Mouse (Mus musculus): ENCODE measurements around the gene March7. TPM values are rescaled to one million over a fixed set of nuclear protein-coding genes. Genes with fewer than 3 reads are reported as not detected.

March7 gene
- polyA plus RNA-seq, 1 experiment from 2014 or later: 94.9 TPM

DNA sequence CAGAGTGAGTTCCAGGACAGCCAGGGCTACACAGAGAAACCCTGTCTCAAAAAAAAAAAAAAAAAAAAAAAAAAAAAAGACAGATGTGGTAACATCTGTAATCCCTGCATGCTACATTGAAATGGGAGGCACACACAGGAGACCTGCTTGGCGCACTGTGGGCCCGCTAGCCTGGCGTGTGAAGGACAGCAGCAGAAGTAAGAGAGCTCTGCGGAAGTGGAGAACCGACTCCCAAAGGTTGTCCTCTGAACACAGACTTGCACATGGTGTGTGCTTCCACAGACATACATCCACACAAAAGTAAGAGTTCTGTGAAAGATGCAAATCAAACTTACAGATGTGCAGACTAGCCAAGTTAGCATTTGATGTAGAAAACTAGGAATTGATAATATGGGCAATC, 49.5 kb downstream of the March7 start:
- ATAC-seq (no peak), DNase-seq (ENCODE audit: low spot score) (no peak)
- H3K27ac ChIP-seq (ENCODE audit: low read depth, low read length): no peak overlapping the region
- 0 out of 2 replicates have a peak, but pooled peaks cover 2% of the 10 kb centered on the region for H3K36me3 ChIP-seq (ENCODE audit: control insufficient read depth, insufficient read depth, low read length)
- H3K4me1 ChIP-seq (ENCODE audit: control insufficient read depth, insufficient read depth, low read length): no peaks in the 10 kb centered on the region
- no peak overlapping the region for H3K9ac ChIP-seq (ENCODE audit: low read length)
- H3K4me2 ChIP-seq (ENCODE audit: low read length): no peak overlapping the region
- H3K4me3 ChIP-seq (ENCODE audit: low read depth, low read length): no peak overlapping the region
- H3K27me3 ChIP-seq (replicated peaks; ENCODE audit: control insufficient read depth, insufficient read depth, low read length): no peaks in the 10 kb centered on the region
- H3K9me3 ChIP-seq (replicated peaks; ENCODE audit: control insufficient read depth, low read length): no peaks in the 10 kb centered on the region
- 92% methylated on average over 5 of the region's 5 CpGs for WGBS

DNA sequence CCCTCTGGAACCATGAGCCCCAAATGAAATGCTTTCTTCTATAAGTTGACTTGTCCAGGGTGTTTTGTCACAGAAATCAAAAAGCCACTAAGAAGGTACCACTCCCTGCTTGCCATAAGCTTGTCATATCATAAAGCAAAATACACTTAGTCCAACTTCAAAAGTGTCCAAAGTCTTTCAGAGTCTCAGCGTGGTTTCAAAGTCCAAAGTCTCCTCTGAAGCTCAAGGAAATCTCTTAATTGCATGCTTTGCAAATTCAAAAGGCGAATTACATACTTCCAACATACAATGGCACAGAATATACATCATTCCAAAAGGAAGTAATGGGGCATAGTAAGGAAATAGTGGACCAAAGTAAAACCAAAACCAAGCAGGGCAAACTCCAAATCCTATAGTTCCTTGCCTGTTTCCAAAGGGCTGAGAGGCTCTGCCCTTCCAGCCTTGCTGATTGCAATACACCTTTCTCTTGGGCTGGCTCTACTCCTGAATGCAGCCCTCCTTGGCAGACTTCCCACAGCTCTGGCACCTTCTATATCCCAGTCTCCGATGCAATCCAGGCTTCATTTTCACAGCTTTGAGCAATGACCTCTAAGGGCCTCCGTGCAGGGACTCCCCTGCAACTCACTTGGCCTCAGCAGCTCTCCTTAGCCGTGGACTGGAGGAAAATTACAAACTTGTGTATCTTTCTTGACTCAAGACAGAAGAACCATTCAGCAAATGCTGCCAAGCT, 51.1 kb downstream of the March7 start:
- Histone ChIP-seq H3K9ac (ENCODE audit: low read length) (no peak overlapping the region), H3K4me2 (ENCODE audit: low read length) (no peak overlapping the region), H3K27me3 (replicated peaks; ENCODE audit: control insufficient read depth, insufficient read depth, low read length) (no peaks in the 10 kb centered on the region), H3K4me1 (ENCODE audit: control insufficient read depth, insufficient read depth, low read length) (no peaks in the 10 kb centered on the region), H3K27ac (ENCODE audit: low read depth, low read length) (no peak overlapping the region), H3K36me3 (ENCODE audit: control insufficient read depth, insufficient read depth, low read length) (no peaks in the 10 kb centered on the region), H3K9me3 (replicated peaks; ENCODE audit: control insufficient read depth, low read length) (no peaks in the 10 kb centered on the region), H3K4me3 (ENCODE audit: low read depth, low read length) (no peak overlapping the region)
- ATAC-seq: no peak
- no peak for DNase-seq (ENCODE audit: low spot score)
- 80% methylated on average over 5 of the region's 5 CpGs for WGBS

DNA sequence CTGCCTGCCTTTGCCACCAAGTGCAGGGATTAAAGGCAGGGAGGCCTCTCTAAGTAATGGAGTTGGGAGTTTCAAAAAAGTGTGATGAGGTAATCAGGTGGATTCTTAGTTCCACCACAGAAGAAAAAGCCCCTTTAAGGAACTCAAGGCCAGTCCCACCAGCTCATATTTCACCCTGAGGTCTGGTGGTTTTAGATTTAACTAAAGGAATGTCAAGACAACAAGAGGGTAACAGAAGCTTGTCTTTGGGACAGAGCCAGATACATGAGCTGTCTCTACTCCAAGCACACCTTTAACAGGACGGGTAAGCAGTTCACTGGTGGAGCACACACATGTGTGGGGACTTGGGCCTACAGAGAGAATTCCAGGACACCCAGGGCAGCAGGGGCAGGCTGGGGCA, 57.9 kb downstream of the March7 start:
- Histone ChIP-seq H3K9ac (ENCODE audit: low read length) (no peak overlapping the region), H3K27ac (ENCODE audit: low read depth, low read length) (no peak overlapping the region), H3K36me3 (ENCODE audit: control insufficient read depth, insufficient read depth, low read length) (no peaks in the 10 kb centered on the region), H3K4me3 (ENCODE audit: low read depth, low read length) (no peak overlapping the region), H3K4me1 (ENCODE audit: control insufficient read depth, insufficient read depth, low read length) (no peaks in the 10 kb centered on the region), H3K9me3 (replicated peaks; ENCODE audit: control insufficient read depth, low read length) (no peaks in the 10 kb centered on the region), H3K4me2 (ENCODE audit: low read length) (no peak overlapping the region), H3K27me3 (replicated peaks; ENCODE audit: control insufficient read depth, insufficient read depth, low read length) (no peaks in the 10 kb centered on the region)
- 54% methylated on average over 1 of the region's 1 CpGs for WGBS
- DNase-seq (ENCODE audit: low spot score): no peak
- ATAC-seq: no peak

DNA sequence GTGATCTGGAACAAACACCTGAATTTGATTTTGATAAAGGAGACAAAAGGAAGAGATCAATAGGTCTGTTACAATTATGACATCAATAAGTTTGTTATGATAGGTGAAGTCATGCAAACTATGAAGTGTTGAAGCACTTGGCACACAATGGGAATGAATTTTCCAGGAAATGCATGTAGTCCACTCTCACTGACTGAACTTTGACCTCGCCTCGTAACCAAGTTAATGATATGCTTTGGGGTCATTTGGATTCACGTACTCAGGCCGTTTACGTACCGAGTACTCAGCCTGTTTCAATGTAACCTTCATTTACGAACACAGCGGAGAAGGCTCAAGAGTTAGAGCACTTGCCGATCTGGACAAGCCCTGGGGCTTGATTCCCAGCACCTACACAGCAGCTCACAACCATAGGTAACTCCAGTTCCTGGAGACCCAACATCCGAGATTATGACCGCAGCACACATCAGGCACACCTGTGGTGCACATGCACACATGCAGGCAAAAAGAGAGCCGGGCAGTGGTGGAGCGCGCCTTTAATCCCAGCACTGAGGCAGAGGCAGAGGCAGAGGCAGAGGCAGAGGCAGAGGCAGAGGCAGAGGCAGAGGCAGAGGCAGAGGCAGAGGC, 60.3 kb downstream of the March7 start:
- no peak overlapping the region for H3K9ac ChIP-seq (ENCODE audit: low read length)
- no peak for DNase-seq (ENCODE audit: low spot score)
- H3K4me2 ChIP-seq (ENCODE audit: low read length): no peak overlapping the region
- ATAC-seq: no peak
- H3K9me3 ChIP-seq (replicated peaks; ENCODE audit: control insufficient read depth, low read length): no peaks in the 10 kb centered on the region
- WGBS: 95% methylated on average over 14 of the region's 14 CpGs
- no peaks in the 10 kb centered on the region for H3K27me3 ChIP-seq (replicated peaks; ENCODE audit: control insufficient read depth, insufficient read depth, low read length)
- H3K27ac ChIP-seq (ENCODE audit: low read depth, low read length): no peak overlapping the region
- H3K36me3 ChIP-seq (ENCODE audit: control insufficient read depth, insufficient read depth, low read length): no peaks in the 10 kb centered on the region
- H3K4me1 ChIP-seq (ENCODE audit: control insufficient read depth, insufficient read depth, low read length): no peaks in the 10 kb centered on the region
- no peak overlapping the region for H3K4me3 ChIP-seq (ENCODE audit: low read depth, low read length)

DNA sequence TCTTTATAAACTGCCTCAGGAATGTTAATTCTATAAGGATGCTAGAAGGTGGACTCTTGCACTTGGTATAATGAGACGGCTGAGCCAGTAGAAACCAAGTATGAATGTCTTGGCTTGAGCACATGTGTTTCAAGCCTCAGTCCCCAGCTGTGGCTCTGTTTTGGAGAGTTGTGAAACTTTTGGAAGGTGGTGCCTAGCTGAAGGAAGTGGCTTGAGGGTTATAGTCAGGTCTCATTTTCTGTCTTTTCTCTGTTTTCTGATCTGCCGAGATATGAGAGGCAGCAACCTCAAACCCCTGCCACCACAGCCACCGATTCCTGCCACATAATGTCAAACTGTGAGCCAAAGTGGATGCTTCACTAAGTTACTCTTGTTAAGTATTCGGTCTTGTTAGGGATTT, 68.9 kb downstream of the March7 start:
- DNase-seq (ENCODE audit: low spot score) (no peak), ATAC-seq (no peak)
- no peaks in the 10 kb centered on the region for H3K4me1 ChIP-seq (ENCODE audit: control insufficient read depth, insufficient read depth, low read length)
- no peaks in the 10 kb centered on the region for H3K36me3 ChIP-seq (ENCODE audit: control insufficient read depth, insufficient read depth, low read length)
- no peak overlapping the region for H3K27ac ChIP-seq (ENCODE audit: low read depth, low read length)
- H3K27me3 ChIP-seq (replicated peaks; ENCODE audit: control insufficient read depth, insufficient read depth, low read length): 0 out of 2 replicates have a peak, but pooled peaks cover 2% of the 10 kb centered on the region
- no peak overlapping the region for H3K4me2 ChIP-seq (ENCODE audit: low read length)
- no peak overlapping the region for H3K9ac ChIP-seq (ENCODE audit: low read length)
- 89% methylated on average over 4 of the region's 4 CpGs for WGBS
- H3K9me3 ChIP-seq (replicated peaks; ENCODE audit: control insufficient read depth, low read length): no peaks in the 10 kb centered on the region
- no peak overlapping the region for H3K4me3 ChIP-seq (ENCODE audit: low read depth, low read length)

DNA sequence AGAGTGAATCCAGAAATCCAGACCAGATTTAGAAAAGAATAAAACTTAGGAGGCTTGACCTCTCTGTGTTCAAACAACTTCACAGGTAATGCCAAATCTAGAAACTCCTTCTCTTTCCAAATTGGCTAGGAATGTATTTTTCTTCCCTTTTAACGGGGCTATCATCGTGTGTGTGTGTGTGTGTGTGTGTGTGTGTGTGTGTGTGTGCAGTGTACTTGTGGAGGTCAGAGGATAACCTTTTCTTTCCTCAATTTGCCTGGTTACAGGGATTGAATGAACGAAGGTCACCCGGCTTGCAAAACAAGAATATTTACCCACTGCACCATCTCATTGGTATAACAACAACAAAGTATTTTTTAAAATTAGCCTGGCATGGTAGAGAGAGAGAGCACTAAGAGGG, 72.9 kb downstream of the March7 start:
- ATAC-seq (no peak), DNase-seq (ENCODE audit: low spot score) (no peak)
- Histone ChIP-seq H3K27me3 (replicated peaks; ENCODE audit: control insufficient read depth, insufficient read depth, low read length) (0 out of 2 replicates have a peak, but pooled peaks cover 4% of the 10 kb centered on the region), H3K4me3 (ENCODE audit: low read depth, low read length) (no peak overlapping the region), H3K4me2 (ENCODE audit: low read length) (no peak overlapping the region; the same call in 1 of the 2 replicates), H3K36me3 (ENCODE audit: control insufficient read depth, insufficient read depth, low read length) (no peaks in the 10 kb centered on the region), H3K9ac (ENCODE audit: low read length) (no peak overlapping the region), H3K9me3 (replicated peaks; ENCODE audit: control insufficient read depth, low read length) (no peaks in the 10 kb centered on the region), H3K27ac (ENCODE audit: low read depth, low read length) (no peak overlapping the region), H3K4me1 (ENCODE audit: control insufficient read depth, insufficient read depth, low read length) (no peaks in the 10 kb centered on the region)
- WGBS: 80% methylated on average over 4 of the region's 4 CpGs

DNA sequence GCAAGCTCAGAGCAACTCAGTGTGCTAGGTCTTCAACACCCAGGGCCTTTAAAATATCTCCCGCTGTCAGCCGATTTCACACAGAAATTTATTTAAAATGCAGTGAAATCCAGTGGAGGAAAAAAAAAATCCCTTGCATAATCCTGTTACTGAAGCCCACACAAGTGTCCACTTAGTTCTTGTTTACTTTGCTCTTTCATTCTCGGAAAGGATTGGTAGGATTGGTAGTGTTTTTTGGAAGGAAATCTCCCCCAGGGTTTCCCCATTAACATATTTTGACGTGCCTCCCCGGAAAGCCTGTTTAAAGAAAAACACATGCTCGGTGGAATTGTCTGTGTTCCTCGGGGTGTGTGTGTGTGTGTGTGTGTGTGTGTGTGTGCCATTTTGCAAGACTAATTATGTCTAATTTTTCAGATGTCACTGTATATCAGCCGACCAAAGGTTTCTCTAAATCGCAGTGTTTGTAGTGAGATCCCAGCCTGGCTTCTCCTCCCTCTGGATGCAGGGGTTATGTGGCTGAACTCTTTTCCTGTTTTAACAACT, 73.6 kb downstream of the March7 start:
- H3K9ac ChIP-seq (ENCODE audit: low read length): peak overlapping the region; percentile 63
- H3K4me1 ChIP-seq (ENCODE audit: control insufficient read depth, insufficient read depth, low read length): no peaks in the 10 kb centered on the region
- ATAC-seq (no peak; the same call in 1 of the 2 replicates), DNase-seq (ENCODE audit: low spot score) (peak; percentile 17)
- H3K36me3 ChIP-seq (ENCODE audit: control insufficient read depth, insufficient read depth, low read length): no peaks in the 10 kb centered on the region
- H3K27me3 ChIP-seq (replicated peaks; ENCODE audit: control insufficient read depth, insufficient read depth, low read length): 0 out of 2 replicates have a peak, but pooled peaks cover 4% of the 10 kb centered on the region
- peak overlapping the region; percentile 77 for H3K4me2 ChIP-seq (ENCODE audit: low read length)
- peak overlapping the region; percentile 42 for H3K4me3 ChIP-seq (ENCODE audit: low read depth, low read length)
- no peak overlapping the region for H3K27ac ChIP-seq (ENCODE audit: low read depth, low read length)
- H3K9me3 ChIP-seq (replicated peaks; ENCODE audit: control insufficient read depth, low read length): no peaks in the 10 kb centered on the region
- 7% methylated on average over 9 of the region's 9 CpGs for WGBS

DNA sequence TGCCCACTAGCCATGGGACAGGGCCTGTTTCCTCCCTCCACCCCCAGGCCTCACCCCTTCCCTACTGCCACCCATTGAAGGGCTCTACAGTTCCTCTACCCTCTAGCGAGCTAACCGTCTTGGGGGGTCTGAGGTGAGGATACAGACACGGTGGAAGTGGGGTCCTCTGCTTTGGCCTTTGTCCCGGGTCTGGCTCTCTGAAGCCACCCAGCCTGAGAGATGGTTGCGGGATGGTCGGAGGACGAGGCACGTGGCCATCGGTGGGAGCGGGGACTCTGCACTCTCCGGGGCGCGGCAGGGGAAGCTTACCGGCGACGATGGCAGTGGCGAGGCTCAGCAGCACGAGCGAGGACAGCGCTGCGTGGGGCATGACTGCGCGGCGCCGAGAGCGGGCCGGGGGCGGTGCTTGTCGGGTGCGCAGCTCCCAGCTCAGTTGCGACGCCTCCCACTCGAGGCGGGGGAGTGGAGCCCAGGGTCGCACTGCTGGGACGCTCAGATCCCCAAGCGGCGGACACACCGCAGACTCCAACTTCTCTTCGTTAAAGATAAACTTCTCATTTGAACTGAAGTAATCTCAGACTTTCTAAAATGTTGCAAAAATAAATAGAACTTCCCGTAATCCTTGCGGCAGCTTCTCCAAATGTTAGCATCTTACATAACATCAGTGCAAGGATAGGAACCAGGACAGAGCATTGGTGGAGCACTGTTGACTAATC, 74.2 kb downstream of the March7 start:
- WGBS: 2% methylated on average over 42 of the region's 42 CpGs
- Histone ChIP-seq H3K4me3 (ENCODE audit: low read depth, low read length) (peak overlapping the region; percentile 42), H3K36me3 (ENCODE audit: control insufficient read depth, insufficient read depth, low read length) (no peaks in the 10 kb centered on the region), H3K4me1 (ENCODE audit: control insufficient read depth, insufficient read depth, low read length) (no peaks in the 10 kb centered on the region), H3K9me3 (replicated peaks; ENCODE audit: control insufficient read depth, low read length) (no peaks in the 10 kb centered on the region), H3K9ac (ENCODE audit: low read length) (peak overlapping the region; percentile 63), H3K4me2 (ENCODE audit: low read length) (peak overlapping the region; percentile 77), H3K27me3 (replicated peaks; ENCODE audit: control insufficient read depth, insufficient read depth, low read length) (0 out of 2 replicates have a peak, but pooled peaks cover 4% of the 10 kb centered on the region), H3K27ac (ENCODE audit: low read depth, low read length) (no peak overlapping the region)
- DNase-seq (ENCODE audit: low spot score): peak; percentile 63
- peak; percentile 89 for ATAC-seq
